Mouse (Mus musculus): Measurements from ENCODE around the gene Gm2022. TPM values are rescaled to one million over a fixed set of nuclear protein-coding genes. Genes with fewer than 3 reads are reported as not detected.
"Not testable (repeated sequence)": the region's sequence is repeated elsewhere in the genome, so short reads cannot be mapped to it uniquely, and the experiment has no call there.

Gene Gm2022
- polyA plus RNA-seq (2015; fragmentation: Nextera tagmentation; extraction: Ambion mirVana), result not detected in 2 replicates

DNA sequence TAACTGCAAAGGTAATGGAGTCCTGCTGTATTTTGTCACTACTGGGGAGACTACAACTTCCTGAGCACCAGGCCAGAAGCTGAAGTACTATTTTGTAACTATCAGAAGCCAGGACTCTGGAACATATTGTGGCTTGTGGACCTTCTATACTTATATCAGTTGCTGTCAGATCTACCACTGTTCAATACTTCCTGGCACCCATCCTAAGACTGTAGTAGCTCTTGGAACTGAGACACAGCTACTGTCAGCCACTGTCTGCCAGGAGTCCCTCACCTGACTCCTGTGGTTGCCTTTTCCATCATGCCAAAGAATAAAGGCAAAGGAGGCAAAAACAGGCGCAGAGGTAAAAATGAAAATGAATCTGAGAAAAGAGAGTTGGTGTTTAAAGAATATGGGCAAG lies at the start of gene Gm2022:
Gene Gm2022 (plus strand): TSS at position 301 of the 400 bp plus-strand sequence.
- not testable (repeated sequence) for ATAC-seq (replicated peaks; ENCODE audit: low FRiP score)
- 100% methylated on average over 1 of the region's 1 CpGs for WGBS

DNA sequence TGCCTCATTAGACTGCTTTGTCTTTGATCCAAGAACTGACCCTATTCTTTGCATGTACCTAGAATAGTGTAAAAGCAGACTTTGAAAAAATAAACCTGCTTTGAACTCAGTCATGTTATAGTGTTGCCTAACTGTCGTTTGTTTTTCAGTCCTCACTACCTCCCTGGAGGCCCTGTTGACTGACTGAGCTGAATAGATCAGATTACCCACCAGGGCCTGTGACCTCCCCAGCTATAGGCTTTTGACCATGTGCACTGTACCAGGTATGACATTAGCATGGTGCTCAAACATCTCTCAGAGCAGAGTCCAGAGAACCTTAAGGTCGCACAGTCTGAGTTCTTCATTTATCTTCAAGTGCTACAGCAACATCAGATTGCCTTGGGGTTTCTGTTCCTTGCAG lies 44.5 kb upstream of the Gm2022 start:
- H3K36me3 ChIP-seq; H3K27ac ChIP-seq; H3K9ac ChIP-seq; H3K9me3 ChIP-seq (replicated peaks); H3K4me3 ChIP-seq (replicated peaks); H3K4me2 ChIP-seq; ATAC-seq (replicated peaks; ENCODE audit: low FRiP score); H3K4me1 ChIP-seq; H3K27me3 ChIP-seq: not testable (repeated sequence)
- WGBS, result no CpG with 5 or more reads among the region's 2 CpGs

More for the DNA sequence above, at the start of gene Gm2022:
- not testable (repeated sequence) for H3K4me3 ChIP-seq (replicated peaks); H3K27me3 ChIP-seq; H3K9me3 ChIP-seq (replicated peaks); H3K27ac ChIP-seq; H3K4me2 ChIP-seq; H3K9ac ChIP-seq; H3K36me3 ChIP-seq; H3K4me1 ChIP-seq

- not testable (repeated sequence) for ATAC-seq (replicated peaks; ENCODE audit: low FRiP score); H3K4me2 ChIP-seq; H3K27me3 ChIP-seq; H3K36me3 ChIP-seq; H3K27ac ChIP-seq; H3K9me3 ChIP-seq (replicated peaks); H3K4me1 ChIP-seq; H3K9ac ChIP-seq; H3K4me3 ChIP-seq (replicated peaks)
- WGBS, result 94% methylated on average over 1 of the region's 1 CpGs
Observed at GRCm38 (mm10) chr12:87856067-87856466, 39.1 kb upstream of the Gm2022 start.

GRCm38 (mm10) chr12:87861740-87862692 lies 33.2 kb upstream of the Gm2022 start:
- H3K4me2 ChIP-seq; H3K27me3 ChIP-seq; H3K9me3 ChIP-seq (replicated peaks); H3K36me3 ChIP-seq; H3K9ac ChIP-seq; H3K4me1 ChIP-seq; H3K4me3 ChIP-seq (replicated peaks); H3K27ac ChIP-seq: not testable (repeated sequence)
- 0 out of 2 replicates have a peak, but pooled peaks have one; percentile 10 for ATAC-seq (replicated peaks; ENCODE audit: low FRiP score)
- WGBS, result 84% methylated on average over 23 of the region's 23 CpGs

- H3K27ac ChIP-seq; H3K27me3 ChIP-seq; H3K4me2 ChIP-seq; H3K36me3 ChIP-seq; H3K4me1 ChIP-seq; H3K4me3 ChIP-seq (replicated peaks); H3K9me3 ChIP-seq (replicated peaks); H3K9ac ChIP-seq: not testable (repeated sequence)
- ATAC-seq (replicated peaks; ENCODE audit: low FRiP score), result 0 out of 2 replicates have a peak, but pooled peaks have one; percentile 10
- 92% methylated on average over 10 of the region's 11 CpGs for WGBS
Observed at GRCm38 (mm10) chr12:87863638-87864037, 31.5 kb upstream of the Gm2022 start.

DNA sequence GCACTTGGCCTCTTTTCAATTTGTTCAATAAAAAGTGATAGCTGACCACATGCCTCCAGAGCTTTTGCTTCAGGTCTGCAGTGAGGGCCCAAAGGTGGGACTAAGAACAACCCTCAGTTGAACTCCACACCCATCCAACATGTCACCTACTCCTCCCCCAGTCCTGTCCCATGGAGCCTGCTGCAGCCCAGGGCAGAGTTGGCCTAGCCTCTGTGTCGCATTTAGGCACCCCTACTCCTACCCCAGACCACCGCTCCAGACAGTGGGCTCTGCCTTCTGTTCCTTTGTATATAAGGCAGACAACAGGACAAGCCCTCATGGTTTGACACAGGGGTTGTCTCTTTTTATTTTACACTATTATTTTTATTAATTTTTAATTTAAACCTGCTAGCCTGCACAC lies 31.1 kb upstream of the Gm2022 start:
- not testable (repeated sequence) for H3K36me3 ChIP-seq; H3K9ac ChIP-seq; H3K27me3 ChIP-seq; H3K4me1 ChIP-seq; H3K9me3 ChIP-seq (replicated peaks); H3K27ac ChIP-seq; H3K4me3 ChIP-seq (replicated peaks); H3K4me2 ChIP-seq
- WGBS, result 87% methylated on average over 2 of the region's 2 CpGs
- ATAC-seq (replicated peaks; ENCODE audit: low FRiP score), result peak; percentile 16; the same call in 1 of the 2 replicates

- not testable (repeated sequence) for H3K9ac ChIP-seq; ATAC-seq (replicated peaks; ENCODE audit: low FRiP score); H3K36me3 ChIP-seq; H3K4me2 ChIP-seq; H3K9me3 ChIP-seq (replicated peaks); H3K4me3 ChIP-seq (replicated peaks); H3K27me3 ChIP-seq; H3K27ac ChIP-seq; H3K4me1 ChIP-seq
- WGBS, result 86% methylated on average over 5 of the region's 5 CpGs
Observed at GRCm38 (mm10) chr12:87873772-87874171, 21.4 kb upstream of the Gm2022 start, which contains the start of gene Gm2016. Gene Gm2016, plus strand, starts transcription at chr12:87874072.

GRCm38 (mm10) chr12:87919721-87920120 lies 24.6 kb downstream of the Gm2022 start, which contains the start of gene Gm2035:
Gene Gm2035, minus strand, starts transcription at chr12:87919857.
- not testable (repeated sequence) for ATAC-seq (replicated peaks; ENCODE audit: low FRiP score); H3K9ac ChIP-seq; H3K27ac ChIP-seq; H3K4me2 ChIP-seq; H3K4me1 ChIP-seq; H3K4me3 ChIP-seq (replicated peaks); H3K36me3 ChIP-seq; H3K27me3 ChIP-seq; H3K9me3 ChIP-seq (replicated peaks)
- 69% methylated on average over 2 of the region's 2 CpGs for WGBS

Other genes with a start within 250 kb of the Gm2022 start
- gene Gm21319, start 119.6 kb upstream of the Gm2022 start, polyA plus RNA-seq (2015; fragmentation: Nextera tagmentation; extraction: Ambion mirVana), result not detected in 2 replicates
- gene Gm21936, start 99.9 kb upstream of the Gm2022 start, polyA plus RNA-seq (2015; fragmentation: Nextera tagmentation; extraction: Ambion mirVana), result not detected in 2 replicates
- gene BB287469, start 78.8 kb upstream of the Gm2022 start, polyA plus RNA-seq (2015; fragmentation: Nextera tagmentation; extraction: Ambion mirVana), result not detected in 2 replicates
- not detected in 2 replicates for gene Gm2001, start 53.0 kb upstream of the Gm2022 start, polyA plus RNA-seq (2015; fragmentation: Nextera tagmentation; extraction: Ambion mirVana)
- not detected in 2 replicates for gene Gm2016, start 21.3 kb upstream of the Gm2022 start, polyA plus RNA-seq (2015; fragmentation: Nextera tagmentation; extraction: Ambion mirVana)
- gene Gm2035, start 24.5 kb downstream of the Gm2022 start, polyA plus RNA-seq (2015; fragmentation: Nextera tagmentation; extraction: Ambion mirVana), result not detected in 2 replicates
- not detected in 2 replicates for gene Gm2042, start 58.7 kb downstream of the Gm2022 start, polyA plus RNA-seq (2015; fragmentation: Nextera tagmentation; extraction: Ambion mirVana)
- gene Gm2075, start 116.5 kb downstream of the Gm2022 start, polyA plus RNA-seq (2015; fragmentation: Nextera tagmentation; extraction: Ambion mirVana), result not detected in 2 replicates
- gene Gm6803, start 123.4 kb downstream of the Gm2022 start, polyA plus RNA-seq (2015; fragmentation: Nextera tagmentation; extraction: Ambion mirVana), result not detected in 2 replicates
- gene Gm2056, start 131.6 kb downstream of the Gm2022 start, polyA plus RNA-seq (2015; fragmentation: Nextera tagmentation; extraction: Ambion mirVana), result not detected in 2 replicates
- gene Gm16368, start 188.3 kb downstream of the Gm2022 start, polyA plus RNA-seq (2015; fragmentation: Nextera tagmentation; extraction: Ambion mirVana), result not detected in 2 replicates